Mouse (Mus musculus) left cerebral cortex, adult 2 months (tissue): Measurements from ENCODE around the gene Nelfe. TPM values are rescaled to one million over a fixed set of nuclear protein-coding genes. Genes with fewer than 3 reads are reported as not detected.
"Not testable (repeated sequence)": the region's sequence is repeated elsewhere in the genome, so short reads cannot be mapped to it uniquely, and the experiment has no call there.

ENCODE experiments used
- DNase-seq, 2 experiments: peaks; one replicate each; pipeline ENCODE4 v3.0.0; 2021 to 2022; ENCODE audit warnings: low spot score in 2 of 2, mixed read lengths in 1 of 2; ENCODE audit errors: extremely low spot score in 1 of 2
- H3K27ac ChIP-seq: fragments of 200-600 bp; 2 replicates; pipeline ENCODE4 v1.8.1; 2022
- H3K4me3 ChIP-seq: fragments of 200-600 bp; 2 replicates; pipeline ENCODE4 v1.8.1; 2022
- CTCF ChIP-seq: fragments of 200-600 bp; IDR thresholded peaks from 2 replicates; pipeline ENCODE4 v1.8.1; 2022; ENCODE audit warnings: antibody characterized with exemption, mild to moderate bottlenecking, moderate library complexity
- intact Hi-C: fragments of 180-260 bp; cut with DNase I; formaldehyde crosslinking; loops from one replicate; pipeline ENCODE4 v1.15.1; 2025
- total RNA-seq, 2 experiments: library from RNA; stranded (reverse); gene quantifications; 2 replicates each; pipeline ENCODE4 v1.2.3; 2021

Nelfe gene
- total RNA-seq, 2 experiments from 2014 or later, result 35.3 to 40.3 TPM

DNA sequence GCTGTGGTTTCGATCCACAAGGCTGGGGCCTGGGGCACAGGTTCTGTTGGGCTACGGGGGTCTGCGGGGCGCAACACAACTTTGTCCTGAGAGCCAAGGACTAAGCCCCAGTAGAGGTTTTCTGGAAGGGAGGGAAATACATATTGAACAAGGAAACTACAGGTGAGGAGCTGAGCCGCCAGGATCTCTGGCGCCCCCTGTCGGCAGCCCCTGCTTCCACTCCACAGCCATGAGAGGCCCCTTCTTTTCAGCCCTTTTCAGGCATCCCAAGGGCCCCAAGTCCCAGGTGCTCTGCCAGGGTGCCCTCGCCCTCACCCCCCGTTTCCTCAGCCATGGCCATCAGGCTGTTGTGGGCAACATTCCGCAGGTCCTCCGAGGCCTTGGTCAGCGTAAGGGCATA is 36.4 kb upstream of the Nelfe start:
- intact Hi-C loops, result loop anchor here (5.0 kb wide), 1 partner anchor 161 kb away; no protein-coding TSS in a partner anchor

DNA sequence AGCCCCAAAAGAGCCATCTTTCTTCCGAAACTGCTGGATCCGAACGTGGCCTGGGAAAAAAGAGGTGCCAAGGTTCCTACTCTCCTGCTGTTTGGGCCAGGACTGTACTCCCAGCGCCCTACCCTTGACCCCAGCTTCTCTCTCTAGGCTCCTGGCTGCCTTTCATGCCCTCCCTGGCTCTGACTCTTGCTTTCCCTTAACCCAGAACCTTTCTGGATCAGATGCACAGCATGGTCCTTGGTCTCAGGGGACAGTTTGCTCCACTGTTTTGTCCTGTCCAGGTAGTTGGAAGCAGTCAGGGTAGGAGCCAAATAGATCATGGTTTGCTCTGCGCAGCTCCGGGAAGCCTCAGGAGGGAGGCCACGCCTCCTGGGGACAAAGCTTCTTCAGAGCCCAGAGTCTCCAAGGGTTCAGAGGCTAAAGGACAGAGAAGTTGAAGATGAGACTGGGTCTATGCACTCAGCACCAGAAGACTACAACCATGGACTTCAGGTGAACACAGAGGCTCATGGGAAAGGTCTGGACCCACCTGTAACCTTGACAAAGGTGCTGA is 35.3 kb upstream of the Nelfe start:
- no peak for TF ChIP-seq CTCF
- intact Hi-C loops, result loop anchor here (5.0 kb wide), 1 partner anchor 163 kb away; no protein-coding TSS in a partner anchor
- DNase-seq, result no peak
- no peak overlapping the region for H3K4me3 ChIP-seq
- no peak overlapping the region for H3K27ac ChIP-seq

More for the DNA sequence above, 36.4 kb upstream of the Nelfe start:
- not testable (repeated sequence) for H3K4me3 ChIP-seq, H3K27ac ChIP-seq
- peak; percentile 82 for TF ChIP-seq CTCF
- peak; percentile 33 to 57 for DNase-seq

DNA sequence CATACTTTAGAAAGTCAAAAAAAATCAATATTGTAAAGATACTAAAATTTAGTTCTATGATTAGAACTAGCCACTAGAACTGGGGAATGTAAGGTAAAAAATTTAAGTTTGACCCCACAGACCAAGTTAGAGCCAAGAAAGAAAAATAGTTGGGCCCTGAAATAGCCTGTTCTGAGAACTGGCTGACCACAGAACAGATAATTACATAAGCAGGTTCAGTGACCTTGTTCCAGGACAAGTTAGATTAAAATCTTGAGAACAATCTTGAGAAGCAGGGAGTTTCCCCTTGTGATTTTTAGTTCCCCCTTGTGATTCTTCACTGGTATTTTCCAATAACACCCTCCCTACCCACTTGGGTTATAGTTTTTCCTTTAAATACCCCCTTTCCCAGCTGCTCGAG is 19.4 kb upstream of the Nelfe start:
- H3K4me3 ChIP-seq, intact Hi-C loops, DNase-seq, H3K27ac ChIP-seq: not testable (repeated sequence)

DNA sequence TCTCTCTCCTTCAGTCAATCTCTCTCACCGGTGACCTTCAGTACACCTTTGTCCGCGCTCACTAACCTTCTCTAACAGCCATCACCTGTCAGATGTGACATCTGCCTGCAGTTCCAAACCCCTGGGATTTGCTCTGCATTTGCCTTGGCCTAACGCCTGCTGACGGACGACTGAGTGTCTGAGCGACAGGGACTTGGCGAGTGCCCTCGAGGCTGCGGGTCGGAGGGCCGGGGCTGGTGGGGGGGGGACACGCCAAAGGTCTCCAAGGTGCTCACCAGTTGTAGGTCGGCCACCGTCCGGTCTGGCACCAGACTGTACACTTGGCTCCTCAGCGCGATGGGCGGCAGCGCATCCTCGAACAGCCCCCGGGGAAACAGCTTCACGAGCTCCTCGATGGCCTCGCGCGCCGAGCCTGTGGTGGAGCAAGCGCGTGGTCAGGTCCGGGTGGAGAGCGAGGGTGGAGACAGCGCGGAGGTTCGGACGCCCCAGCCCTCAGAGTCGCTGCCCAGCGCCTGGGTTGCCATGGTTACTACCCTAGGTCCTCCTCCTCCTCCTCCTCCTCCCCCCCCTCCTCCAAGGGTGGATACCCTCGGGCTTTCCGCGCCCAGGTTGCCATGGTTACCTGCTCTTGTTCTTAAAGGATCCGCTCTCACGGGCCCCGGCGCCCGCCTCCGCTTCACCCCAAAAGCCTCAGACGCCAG is 13.9 kb upstream of the Nelfe start:
- intact Hi-C loops, result loop anchor here (1.0 to 5.0 kb wide), 3 partner anchors 14 to 406 kb away; partner anchors contain the start of genes Ddx39b, Lsm2, Nelfe and Skiv2l
- no peak for DNase-seq
- peak overlapping the region; percentile 68 for H3K4me3 ChIP-seq
- H3K27ac ChIP-seq, result peak overlapping the region; percentile 82
- no peak for TF ChIP-seq CTCF

DNA sequence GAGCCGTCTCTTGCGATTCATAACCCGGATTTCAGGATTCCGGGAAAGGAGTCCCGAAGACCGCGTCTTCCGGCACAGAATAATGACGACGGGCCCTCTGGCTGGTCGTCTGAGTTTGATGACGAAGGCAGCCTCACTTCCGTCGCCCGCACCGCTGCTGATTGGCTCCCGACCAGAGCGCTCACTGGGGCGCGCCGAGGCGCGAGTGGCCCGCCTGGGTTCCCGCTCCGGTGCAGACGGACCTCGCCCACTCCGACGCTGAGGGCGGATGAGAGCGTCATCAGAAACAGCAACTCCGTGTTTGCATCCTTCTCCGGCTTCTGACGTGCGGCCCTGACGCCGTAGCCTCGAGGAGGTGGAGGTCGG is 13.4 kb upstream of the Nelfe start, which contains the start of the genes Stk19 and Dxo:
Gene Stk19, minus strand, starts transcription at position 90 of the 366 bp plus-strand sequence.
Gene Dxo, plus strand, starts transcription at position 164 of the 366 bp plus-strand sequence.
- peak; percentile 98 for DNase-seq

DNA sequence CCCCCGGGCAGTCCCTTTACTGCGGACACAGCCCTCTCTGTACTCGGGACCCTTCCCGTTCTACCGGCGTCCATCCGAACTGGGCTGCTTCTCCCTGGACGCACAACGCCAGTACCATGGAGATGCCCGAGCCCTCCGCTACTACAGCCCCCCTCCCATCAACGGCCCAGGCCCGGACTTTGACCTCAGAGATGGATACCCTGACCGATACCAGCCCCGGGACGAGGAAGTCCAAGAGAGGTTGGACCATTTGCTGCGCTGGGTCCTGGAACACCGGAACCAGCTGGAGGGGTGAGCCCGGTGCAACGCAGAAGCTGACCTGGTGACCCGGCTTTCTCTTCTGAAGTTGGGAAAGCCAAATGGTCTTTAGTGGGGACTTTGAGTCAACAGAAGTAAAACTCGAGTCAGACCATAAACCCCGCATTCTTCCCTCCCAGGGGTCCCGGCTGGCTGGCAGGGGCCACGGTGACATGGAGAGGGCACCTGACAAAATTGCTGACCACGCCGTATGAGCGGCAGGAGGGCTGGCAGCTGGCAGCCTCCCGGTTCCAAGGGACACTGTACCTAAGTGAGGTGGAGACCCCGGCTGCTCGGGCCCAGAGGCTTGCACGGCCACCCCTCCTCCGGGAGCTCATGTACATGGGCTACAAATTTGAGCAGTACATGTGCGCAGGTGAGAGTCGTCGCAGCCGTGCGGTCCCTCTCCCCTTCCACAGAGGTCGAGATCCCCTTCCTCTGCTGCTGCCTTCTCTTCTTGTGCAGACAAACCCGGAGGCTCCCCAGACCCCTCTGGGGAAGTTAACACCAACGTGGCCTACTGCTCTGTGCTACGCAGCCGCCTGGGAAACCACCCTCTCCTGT is 12.5 kb upstream of the Nelfe start:
- no peak for TF ChIP-seq CTCF
- Histone ChIP-seq H3K4me3 (peak overlapping the region; percentile 68), H3K27ac (peak overlapping the region; percentile 82)
- intact Hi-C loops, result loop anchor here (5.0 kb wide), 2 partner anchors 145 to 405 kb away; partner anchors contain the start of genes Ddx39b and Lsm2
- no peak for DNase-seq

More for the DNA sequence above, 13.4 kb upstream of the Nelfe start, which contains the start of the genes Stk19 and Dxo:
- peak within 1 kb of the TSS; percentile 82 for H3K27ac ChIP-seq
- TF ChIP-seq CTCF, result no peak
- H3K4me3 ChIP-seq, result peak within 1 kb of the TSS; percentile 68
- intact Hi-C loops, result loop anchor here (1.0 to 5.0 kb wide), 3 partner anchors 13 to 405 kb away; partner anchors contain the start of genes Ddx39b, Lsm2, Nelfe and Skiv2l

DNA sequence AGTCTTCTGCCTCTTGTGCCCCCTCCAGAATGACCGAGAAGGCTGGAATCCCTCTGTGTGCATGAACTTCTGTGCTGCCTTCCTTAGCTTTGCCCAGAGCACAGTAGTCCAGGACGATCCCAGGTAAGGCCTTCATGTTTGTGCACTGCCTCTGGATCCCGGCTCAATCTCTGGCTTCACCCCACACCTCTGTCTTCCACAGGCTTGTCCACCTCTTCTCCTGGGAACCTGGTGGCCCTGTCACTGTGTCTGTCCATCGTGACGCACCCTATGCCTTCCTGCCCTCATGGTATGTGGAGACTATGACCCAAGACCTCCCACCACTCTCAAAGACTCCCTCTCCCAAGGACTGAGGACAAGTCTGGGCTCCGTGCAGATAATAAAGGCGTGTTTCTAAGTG is 11.4 kb upstream of the Nelfe start:
- intact Hi-C loops, result loop anchor here (5.0 kb wide), 2 partner anchors 144 to 404 kb away; partner anchors contain the start of genes Ddx39b and Lsm2
- no peak for DNase-seq

DNA sequence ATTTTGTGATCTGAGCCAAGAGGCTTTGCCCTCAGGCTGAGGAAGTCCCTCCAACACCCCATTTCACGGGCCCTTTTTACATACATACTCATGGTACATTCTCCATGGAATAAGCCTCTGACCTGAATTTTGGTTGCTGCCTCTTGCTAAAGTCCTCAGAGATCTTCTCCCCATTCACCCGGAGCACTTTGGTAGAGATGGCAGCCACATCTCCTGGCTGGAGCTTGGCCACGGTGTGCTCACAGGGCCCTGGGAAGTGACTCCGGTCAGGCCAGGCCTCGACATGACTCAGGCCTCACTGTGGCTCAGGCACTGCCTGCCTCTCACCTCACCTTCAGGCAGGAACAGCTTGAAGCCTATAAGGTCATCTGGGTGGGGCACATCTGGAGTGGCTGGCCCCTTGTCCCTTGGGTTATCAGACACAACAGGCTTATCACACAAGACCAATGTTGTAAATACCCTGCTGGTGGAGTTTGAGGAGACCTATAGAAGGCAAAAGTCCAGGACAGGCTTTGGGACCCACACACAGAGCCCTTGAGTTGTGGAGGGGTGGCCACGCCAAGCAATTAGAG is 9.4 kb upstream of the Nelfe start:
- no peak for TF ChIP-seq CTCF
- Histone ChIP-seq H3K27ac (no peak overlapping the region), H3K4me3 (no peak overlapping the region)
- intact Hi-C loops, result no loop called here
- DNase-seq, result no peak

More for the DNA sequence above, 11.4 kb upstream of the Nelfe start:
- Histone ChIP-seq H3K27ac (no peak overlapping the region), H3K4me3 (no peak overlapping the region)
- TF ChIP-seq CTCF, result no peak

DNA sequence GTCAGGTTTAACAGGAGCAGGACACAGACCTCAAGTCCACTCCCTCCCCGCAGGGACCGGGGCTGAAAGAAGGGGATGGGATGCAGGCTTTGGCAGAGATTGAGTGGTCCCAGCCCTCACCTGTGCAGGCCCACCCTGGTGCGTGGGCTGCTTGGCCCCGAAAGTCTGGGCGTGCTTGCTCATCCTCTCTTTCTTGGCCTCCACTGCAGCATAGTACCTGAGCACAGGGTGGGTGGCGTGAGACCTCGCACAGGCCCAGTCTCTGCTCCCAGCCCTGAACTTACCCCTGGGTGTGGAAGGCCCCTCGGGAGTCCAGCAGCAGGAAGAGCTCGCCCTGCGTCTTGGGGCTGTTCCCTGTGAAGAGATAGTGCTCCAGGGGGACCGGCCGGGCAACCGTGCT is 5.3 kb upstream of the Nelfe start:
- Histone ChIP-seq H3K27ac (no peak overlapping the region), H3K4me3 (no peak overlapping the region)
- intact Hi-C loops, result no loop called here
- TF ChIP-seq CTCF, result no peak
- no peak for DNase-seq

DNA sequence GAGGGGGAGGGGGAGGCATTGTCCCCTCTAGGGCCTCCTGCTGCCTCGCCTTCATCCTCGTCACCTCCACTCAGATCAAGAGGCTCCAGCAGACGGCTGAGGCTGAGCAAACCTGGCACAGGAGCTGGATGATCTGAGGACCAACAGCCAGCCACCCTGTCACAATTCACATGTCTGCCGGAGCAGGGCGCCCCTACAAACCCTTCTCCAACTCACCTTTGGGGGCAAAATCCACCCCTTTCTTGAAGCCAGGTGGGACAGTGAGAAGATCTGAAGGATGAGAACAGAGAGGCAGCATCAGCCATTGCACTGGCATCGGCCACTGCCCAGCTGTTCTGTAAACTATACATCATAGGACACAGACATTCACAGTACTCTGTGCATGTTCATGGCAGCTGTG is 3.0 kb upstream of the Nelfe start:
- Histone ChIP-seq H3K27ac (no peak overlapping the region), H3K4me3 (no peak overlapping the region)
- no peak for TF ChIP-seq CTCF
- DNase-seq, result no peak
- intact Hi-C loops, result no loop called here

DNA sequence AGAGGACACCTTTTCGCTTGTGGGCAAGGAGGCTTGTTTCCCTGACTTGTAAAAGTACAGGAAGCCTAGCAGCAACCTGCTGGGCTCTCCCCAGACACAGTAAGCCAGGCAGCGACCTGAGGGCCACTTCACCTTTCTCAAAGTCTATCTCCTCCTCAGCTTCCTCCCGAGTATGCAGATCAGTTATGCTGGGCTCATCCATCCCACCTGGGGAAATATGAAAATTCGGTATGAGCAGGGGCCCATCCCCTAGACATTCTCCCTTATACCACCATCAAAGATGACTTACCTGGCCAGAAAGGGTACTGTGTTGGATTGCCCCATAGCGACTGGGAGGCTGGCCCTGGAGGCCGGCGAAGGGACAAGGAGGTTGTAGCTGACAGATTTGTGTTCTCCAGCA is 2.6 kb upstream of the Nelfe start:
- DNase-seq, result no peak
- Histone ChIP-seq H3K4me3 (no peak overlapping the region), H3K27ac (no peak overlapping the region)
- intact Hi-C loops, result no loop called here
- TF ChIP-seq CTCF, result no peak
